Mouse (Mus musculus): ENCODE results near the gene Ppdpf. TPM values are rescaled to one million over a fixed set of nuclear protein-coding genes. Genes with fewer than 3 reads are reported as not detected.

Ppdpf gene
- polyA plus RNA-seq, 1 experiment from 2014 or later: 375 TPM

DNA sequence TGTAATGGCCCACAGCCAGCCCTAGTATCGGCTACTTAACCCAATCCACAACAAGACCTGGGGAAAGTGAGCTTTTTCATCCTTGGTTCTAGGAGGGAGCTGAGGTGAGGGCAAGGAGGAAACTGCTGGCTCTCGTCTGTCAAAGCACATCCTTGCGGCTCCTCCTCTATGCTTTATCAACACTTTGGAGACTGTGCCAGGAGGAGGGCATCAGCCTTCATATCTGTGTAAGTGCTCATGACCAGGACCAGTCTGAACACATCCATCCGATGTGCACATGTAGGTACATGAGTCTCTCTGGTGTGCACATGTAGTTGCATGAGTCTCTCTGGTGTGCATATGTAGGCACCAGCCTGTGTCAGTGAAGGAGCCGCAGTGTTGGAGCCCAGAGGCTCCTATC, 18.6 kb downstream of the Ppdpf start:
- H3K36me3 ChIP-seq: no peaks in the 10 kb centered on the region
- DNase-seq (ENCODE audit: low spot score): no peak
- no peak overlapping the region for H3K4me3 ChIP-seq
- no peaks in the 10 kb centered on the region for H3K4me1 ChIP-seq
- no peaks in the 10 kb centered on the region for H3K9me3 ChIP-seq (replicated peaks)
- 91% methylated on average over 5 of the region's 5 CpGs for WGBS
- peaks cover 20% of the 10 kb centered on the region for H3K27me3 ChIP-seq (ENCODE audit: low read depth, poor library complexity, severe bottlenecking)
- H3K27ac ChIP-seq (replicated peaks): no peak overlapping the region

DNA sequence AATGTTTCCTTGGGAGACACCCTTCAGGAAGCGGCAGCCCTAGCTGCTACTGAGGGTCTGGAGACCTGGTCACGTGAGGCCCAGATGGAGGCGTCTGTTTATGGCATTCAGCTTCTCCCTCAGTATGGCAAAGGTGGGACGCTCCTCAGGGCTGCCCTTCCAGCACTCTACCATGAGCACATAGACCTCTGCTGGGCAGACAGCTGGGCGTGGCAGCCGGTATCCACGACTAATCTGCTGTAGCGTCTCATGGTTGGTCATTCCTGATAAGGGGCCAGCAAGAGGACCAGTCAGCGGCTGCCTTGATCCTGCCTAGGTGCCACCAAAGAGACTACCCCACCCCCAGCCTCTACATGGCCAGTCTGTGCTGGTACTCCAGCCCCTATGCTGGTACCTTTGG, 19.1 kb downstream of the Ppdpf start:
- 79% methylated on average over 9 of the region's 9 CpGs for WGBS
- Histone ChIP-seq H3K4me1 (no peaks in the 10 kb centered on the region), H3K9me3 (replicated peaks) (no peaks in the 10 kb centered on the region), H3K27ac (replicated peaks) (no peak overlapping the region), H3K27me3 (ENCODE audit: low read depth, poor library complexity, severe bottlenecking) (peaks cover 25% of the 10 kb centered on the region), H3K36me3 (no peaks in the 10 kb centered on the region), H3K4me3 (no peak overlapping the region)
- DNase-seq (ENCODE audit: low spot score): no peak

DNA sequence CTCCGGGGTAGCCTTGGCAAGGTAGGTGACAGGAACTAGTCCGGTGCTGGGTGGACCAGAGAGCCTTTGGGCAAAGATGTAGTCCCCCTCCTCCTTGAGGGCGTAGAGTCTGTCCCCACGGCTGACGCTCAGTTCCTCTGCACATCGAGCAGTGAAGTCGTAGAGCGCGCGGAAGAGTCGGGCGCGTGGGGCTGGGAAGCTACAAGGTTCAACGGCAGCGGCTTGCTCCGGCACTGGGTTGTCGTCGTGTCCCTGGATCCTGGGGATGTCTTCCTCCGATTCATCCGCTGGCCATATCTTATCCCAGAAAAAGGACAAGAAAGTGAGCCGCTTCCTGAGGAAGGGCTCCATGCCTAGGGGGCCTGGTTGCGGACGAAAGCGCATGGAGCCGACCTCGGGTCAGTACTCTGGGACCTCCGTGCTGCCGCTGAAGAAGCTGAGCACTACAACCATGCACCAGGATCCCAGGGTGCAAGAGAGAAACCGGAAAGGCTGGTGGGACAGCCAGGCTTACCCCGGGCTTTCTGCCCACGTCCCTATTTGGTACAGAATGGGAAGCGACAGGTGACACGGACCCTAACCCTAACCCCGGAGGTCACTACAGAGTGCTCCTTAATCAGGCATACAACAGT, 25.5 kb downstream of the Ppdpf start:
- Histone ChIP-seq H3K27me3 (ENCODE audit: low read depth, poor library complexity, severe bottlenecking) (peaks cover 65% of the 10 kb centered on the region), H3K4me3 (peak overlapping the region; percentile 48), H3K4me1 (peaks cover 18% of the 10 kb centered on the region), H3K9me3 (replicated peaks) (no peaks in the 10 kb centered on the region), H3K36me3 (no peaks in the 10 kb centered on the region), H3K27ac (replicated peaks) (no peak overlapping the region)
- WGBS: 3% methylated on average over 34 of the region's 34 CpGs
- peak; percentile 34 for DNase-seq (ENCODE audit: low spot score)

DNA sequence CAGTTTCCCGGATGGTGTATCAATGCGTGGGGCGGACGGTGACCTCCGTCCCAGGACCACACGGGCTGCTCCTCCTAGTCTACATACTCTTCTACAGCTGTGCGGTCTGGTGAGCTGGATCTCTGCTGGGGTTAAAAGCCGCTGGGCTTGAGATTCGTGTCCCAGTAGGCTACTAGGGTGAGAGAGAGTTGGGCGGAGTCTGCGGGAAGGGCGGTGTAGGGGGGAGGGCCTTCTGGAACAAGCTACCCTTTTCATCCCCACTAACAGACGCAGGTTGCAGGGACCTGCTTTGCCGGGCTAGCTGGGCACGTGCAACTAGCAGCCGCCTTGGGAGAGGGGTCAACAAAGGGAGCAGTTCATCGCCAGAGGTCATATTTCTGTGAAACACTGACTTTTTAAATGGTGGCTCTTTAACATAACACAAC, 26.0 kb downstream of the Ppdpf start, which contains the start of gene Srms:
TSS of gene Srms (minus strand) at position 165 of the 425 bp plus-strand sequence.
- peaks cover 65% of the 10 kb centered on the region for H3K27me3 ChIP-seq (ENCODE audit: low read depth, poor library complexity, severe bottlenecking)
- peaks cover 18% of the 10 kb centered on the region for H3K4me1 ChIP-seq

DNA sequence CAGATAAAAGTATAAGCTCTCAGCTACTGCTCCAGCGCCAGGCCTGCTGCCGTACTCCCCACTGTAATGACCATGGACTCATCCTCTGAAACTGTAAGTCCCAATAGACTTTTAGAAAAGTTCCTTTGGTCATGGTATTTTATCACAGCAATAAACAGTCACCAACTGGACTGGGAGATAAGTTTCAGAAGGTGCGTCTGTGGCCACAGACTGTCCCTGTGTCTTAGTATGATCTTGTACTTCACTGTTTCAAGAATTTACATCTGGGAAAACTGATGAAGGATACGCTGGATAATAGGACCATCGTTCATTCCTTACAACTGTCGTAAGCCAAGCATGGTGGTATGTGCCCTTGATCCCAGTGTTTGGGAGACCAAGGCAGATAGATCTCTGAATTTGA, 29.0 kb downstream of the Ppdpf start:
- no peak for DNase-seq (ENCODE audit: low spot score)
- H3K4me1 ChIP-seq: peaks cover 38% of the 10 kb centered on the region
- H3K4me3 ChIP-seq: no peak overlapping the region
- H3K27ac ChIP-seq (replicated peaks): no peak overlapping the region
- no peaks in the 10 kb centered on the region for H3K36me3 ChIP-seq
- H3K27me3 ChIP-seq (ENCODE audit: low read depth, poor library complexity, severe bottlenecking): peaks cover 61% of the 10 kb centered on the region
- no peaks in the 10 kb centered on the region for H3K9me3 ChIP-seq (replicated peaks)
- WGBS: 90% methylated on average over 6 of the region's 6 CpGs

More for the DNA sequence above, 26.0 kb downstream of the Ppdpf start, which contains the start of gene Srms:
- Histone ChIP-seq H3K27ac (replicated peaks) (no peak within 1 kb of the TSS), H3K36me3 (no peaks in the 10 kb centered on the region), H3K9me3 (replicated peaks) (no peaks in the 10 kb centered on the region), H3K4me3 (peak within 1 kb of the TSS; percentile 48)
- DNase-seq (ENCODE audit: low spot score): peak; percentile 39
- under 1% methylated on average over 17 of the region's 17 CpGs for WGBS

DNA sequence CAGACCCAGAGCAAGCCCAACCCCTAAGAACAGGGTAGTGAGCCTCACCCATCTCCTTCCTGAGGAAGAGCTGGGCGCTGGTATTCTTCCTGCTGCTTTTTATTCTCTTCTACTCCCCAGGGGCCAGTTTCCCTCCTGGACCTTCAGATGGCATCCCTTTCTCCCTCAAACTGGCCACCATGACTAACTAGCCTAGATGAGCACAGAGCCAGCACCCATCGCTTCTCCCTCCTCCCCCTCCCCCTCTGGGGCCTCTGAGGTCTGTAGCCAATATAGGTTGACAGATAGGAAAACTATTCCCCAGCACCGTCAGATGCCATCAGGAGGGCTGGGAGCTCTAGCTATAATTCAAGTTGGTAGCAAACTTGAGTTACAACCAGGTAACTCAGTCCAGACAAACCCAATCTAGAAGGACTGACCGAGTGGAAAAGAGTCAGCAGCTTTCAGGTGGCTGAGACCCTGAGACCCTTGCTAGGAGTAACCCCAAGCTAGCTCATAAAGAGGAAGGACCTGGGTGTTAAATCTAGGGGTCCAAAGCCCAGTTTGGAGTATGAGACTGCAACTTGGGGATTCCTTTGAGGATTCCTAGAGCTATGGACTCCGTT, 31.9 kb downstream of the Ppdpf start:
- no peak overlapping the region for H3K4me3 ChIP-seq
- WGBS: 67% methylated on average over 5 of the region's 5 CpGs
- H3K9me3 ChIP-seq (replicated peaks): no peaks in the 10 kb centered on the region
- no peak overlapping the region for H3K27ac ChIP-seq (replicated peaks)
- H3K27me3 ChIP-seq (ENCODE audit: low read depth, poor library complexity, severe bottlenecking): peaks cover 40% of the 10 kb centered on the region
- peaks cover 19% of the 10 kb centered on the region for H3K4me1 ChIP-seq
- DNase-seq (ENCODE audit: low spot score): no peak
- no peaks in the 10 kb centered on the region for H3K36me3 ChIP-seq

DNA sequence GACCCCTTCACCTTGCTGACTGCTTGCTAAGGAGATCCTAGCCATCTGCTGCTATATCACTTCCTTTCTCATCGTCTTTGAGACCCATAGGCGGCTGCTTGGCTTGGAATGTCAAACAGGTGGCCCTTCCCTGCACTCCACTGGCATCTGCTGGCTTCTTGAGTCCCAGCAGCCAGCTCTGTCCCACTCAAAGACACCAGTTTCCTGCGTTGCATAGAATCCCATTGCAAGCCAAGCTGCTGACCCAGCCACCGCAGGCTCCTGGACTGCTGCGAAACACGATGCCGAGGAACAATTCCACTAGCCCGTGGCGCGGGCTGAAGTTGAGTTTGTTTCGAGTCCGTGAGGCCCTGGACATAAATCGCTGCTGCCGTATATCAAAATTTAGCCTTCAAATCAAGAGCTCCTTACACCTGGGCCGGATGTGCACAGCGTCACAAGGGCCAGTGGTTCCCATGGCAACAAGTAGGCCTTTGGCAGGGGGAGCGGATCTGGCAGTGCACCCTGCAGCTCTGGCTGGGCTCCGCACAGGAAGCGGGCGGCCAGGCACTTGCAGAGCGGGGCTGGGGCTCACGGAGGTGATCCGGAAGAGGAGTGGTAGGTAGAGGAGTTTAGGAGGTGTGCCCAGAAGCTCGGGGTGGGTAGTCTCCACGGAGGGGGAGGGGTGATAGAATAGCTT, 32.6 kb downstream of the Ppdpf start, which contains the start of gene Fndc11:
TSS of gene Fndc11 (plus strand) at position 476 of the 679 bp plus-strand sequence.
- peak; percentile 74 for DNase-seq (ENCODE audit: low spot score)
- H3K27me3 ChIP-seq (ENCODE audit: low read depth, poor library complexity, severe bottlenecking): peaks cover 33% of the 10 kb centered on the region
- no peaks in the 10 kb centered on the region for H3K36me3 ChIP-seq
- H3K4me3 ChIP-seq: peak within 1 kb of the TSS; percentile 53
- WGBS: 6% methylated on average over 25 of the region's 25 CpGs
- peaks cover 19% of the 10 kb centered on the region for H3K4me1 ChIP-seq
- peak within 1 kb of the TSS; percentile 77 for H3K27ac ChIP-seq (replicated peaks)
- no peaks in the 10 kb centered on the region for H3K9me3 ChIP-seq (replicated peaks)

DNA sequence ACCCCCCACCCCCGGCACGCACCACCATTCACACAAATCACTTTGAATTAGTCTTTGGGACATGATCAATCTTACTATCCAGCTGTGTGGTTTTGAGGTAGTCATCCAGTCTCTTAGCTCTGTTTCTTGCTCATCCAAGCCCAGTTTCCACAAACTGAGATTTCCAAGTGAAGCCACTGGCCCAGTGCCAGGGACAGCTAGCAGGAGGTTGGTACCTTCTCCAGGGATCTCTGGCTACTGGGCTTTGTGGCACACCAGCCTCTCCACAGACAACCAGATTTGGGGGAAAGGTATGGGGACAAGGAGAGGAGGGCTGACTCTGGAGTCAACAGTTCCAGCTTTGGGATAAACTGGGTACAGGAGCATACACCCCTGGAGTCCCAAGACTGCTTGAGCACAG, 33.3 kb downstream of the Ppdpf start:
- peaks cover 28% of the 10 kb centered on the region for H3K27me3 ChIP-seq (ENCODE audit: low read depth, poor library complexity, severe bottlenecking)
- peak overlapping the region; percentile 77 for H3K27ac ChIP-seq (replicated peaks)
- H3K4me3 ChIP-seq: peak overlapping the region; percentile 53
- H3K36me3 ChIP-seq: no peaks in the 10 kb centered on the region
- 59% methylated on average over 2 of the region's 2 CpGs for WGBS
- H3K4me1 ChIP-seq: peaks cover 19% of the 10 kb centered on the region
- no peak for DNase-seq (ENCODE audit: low spot score)
- H3K9me3 ChIP-seq (replicated peaks): no peaks in the 10 kb centered on the region

DNA sequence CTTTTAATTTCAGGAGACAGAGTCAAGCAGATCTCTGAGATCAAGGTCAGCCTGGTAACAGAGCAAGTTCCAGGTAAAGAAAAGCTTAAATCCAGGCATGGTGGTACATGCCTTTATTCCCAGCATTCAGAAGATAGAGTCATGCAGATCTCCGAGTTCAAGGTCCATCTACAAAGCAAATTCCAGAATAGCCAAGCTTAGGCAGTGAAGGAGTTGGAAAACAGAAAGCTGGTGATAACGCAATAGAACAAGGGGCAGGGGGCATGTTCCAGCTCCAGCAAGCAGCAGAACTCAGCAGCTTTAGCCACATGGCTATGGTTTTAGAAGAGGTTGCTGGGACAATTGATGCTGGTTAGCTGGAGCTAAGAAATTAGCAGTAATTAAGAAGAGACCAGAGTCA, 37.9 kb downstream of the Ppdpf start:
- Histone ChIP-seq H3K27me3 (ENCODE audit: low read depth, poor library complexity, severe bottlenecking) (peaks cover 16% of the 10 kb centered on the region; the same call in 1 of the 2 replicates), H3K36me3 (no peaks in the 10 kb centered on the region), H3K4me1 (peaks cover 8% of the 10 kb centered on the region), H3K27ac (replicated peaks) (no peak overlapping the region), H3K9me3 (replicated peaks) (no peaks in the 10 kb centered on the region), H3K4me3 (no peak overlapping the region)
- 89% methylated on average over 2 of the region's 2 CpGs for WGBS
- DNase-seq (ENCODE audit: low spot score): no peak

DNA sequence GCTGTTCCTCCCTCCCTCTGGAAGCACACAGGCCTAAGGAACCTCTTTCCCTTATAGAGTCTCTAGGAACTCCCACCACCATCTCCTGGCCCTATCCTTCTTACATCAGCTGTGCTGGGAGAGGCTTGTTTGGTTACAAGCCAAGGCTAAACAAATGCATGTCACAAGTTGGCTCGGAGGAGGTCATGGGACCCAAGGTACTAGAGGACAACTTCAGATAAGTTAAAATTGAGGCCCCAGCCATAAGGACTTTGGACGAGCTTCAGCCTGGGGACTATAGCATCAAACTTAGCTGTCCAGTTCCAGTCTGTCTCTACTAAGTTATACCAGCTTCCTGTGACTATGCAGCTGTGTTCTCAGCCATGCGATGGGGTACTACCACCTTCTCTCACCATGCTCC, 40.1 kb downstream of the Ppdpf start:
- Histone ChIP-seq H3K4me1 (no peaks in the 10 kb centered on the region), H3K27ac (replicated peaks) (no peak overlapping the region), H3K27me3 (ENCODE audit: low read depth, poor library complexity, severe bottlenecking) (no peaks in the 10 kb centered on the region), H3K36me3 (no peaks in the 10 kb centered on the region), H3K9me3 (replicated peaks) (no peaks in the 10 kb centered on the region), H3K4me3 (no peak overlapping the region)
- no peak for DNase-seq (ENCODE audit: low spot score)
- 87% methylated on average over 3 of the region's 3 CpGs for WGBS

DNA sequence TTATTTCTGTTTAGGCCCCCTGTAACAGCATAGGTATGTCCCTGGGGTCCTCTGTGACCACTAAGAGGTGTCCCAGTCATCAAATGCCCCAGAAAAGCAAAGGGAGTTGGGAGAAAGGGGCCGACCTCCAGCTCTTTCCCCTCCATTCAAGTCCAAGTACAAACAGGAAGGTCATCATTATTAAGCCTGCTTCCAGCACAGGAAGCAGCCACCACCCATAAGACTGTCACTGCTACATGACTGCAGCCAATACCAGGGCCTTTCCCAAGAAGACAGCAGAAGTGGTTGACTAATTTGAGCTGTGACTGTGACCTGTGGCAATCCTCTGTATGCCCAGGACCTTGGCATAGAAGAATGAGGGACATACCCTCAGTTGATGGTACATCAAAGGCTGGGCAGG, 41.3 kb downstream of the Ppdpf start:
- no peaks in the 10 kb centered on the region for H3K4me1 ChIP-seq
- H3K27me3 ChIP-seq (ENCODE audit: low read depth, poor library complexity, severe bottlenecking): no peaks in the 10 kb centered on the region
- no peak for DNase-seq (ENCODE audit: low spot score)
- no peaks in the 10 kb centered on the region for H3K36me3 ChIP-seq
- no peak overlapping the region for H3K4me3 ChIP-seq
- H3K9me3 ChIP-seq (replicated peaks): no peaks in the 10 kb centered on the region
- no peak overlapping the region for H3K27ac ChIP-seq (replicated peaks)
- 74% methylated on average over 1 of the region's 1 CpGs for WGBS

DNA sequence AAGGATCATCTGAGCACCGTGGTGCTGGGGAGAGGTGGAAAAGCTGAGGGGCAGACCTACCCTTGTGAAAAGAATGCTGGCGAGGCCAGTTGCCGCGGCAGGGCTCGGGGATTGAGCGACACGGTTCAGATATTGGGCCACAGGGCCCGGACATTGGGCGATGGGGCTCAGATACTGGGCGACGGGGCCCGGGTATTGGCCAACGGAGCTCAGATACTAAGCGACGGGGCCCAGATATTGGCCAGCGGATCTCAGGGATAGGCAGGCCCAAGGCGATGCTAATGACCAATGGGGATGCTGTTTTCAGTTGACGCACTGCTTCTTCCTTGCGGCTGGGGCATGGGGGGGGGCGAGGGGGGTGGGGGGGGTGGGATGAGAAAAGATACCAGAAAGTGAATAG, 44.1 kb downstream of the Ppdpf start:
- Histone ChIP-seq H3K27ac (replicated peaks) (no peak overlapping the region), H3K36me3 (no peaks in the 10 kb centered on the region), H3K9me3 (replicated peaks) (no peaks in the 10 kb centered on the region), H3K4me1 (no peaks in the 10 kb centered on the region), H3K27me3 (ENCODE audit: low read depth, poor library complexity, severe bottlenecking) (no peaks in the 10 kb centered on the region), H3K4me3 (peak overlapping the region; percentile 4; the same call in 1 of the 2 replicates)
- no peak for DNase-seq (ENCODE audit: low spot score)
- 83% methylated on average over 20 of the region's 20 CpGs for WGBS

DNA sequence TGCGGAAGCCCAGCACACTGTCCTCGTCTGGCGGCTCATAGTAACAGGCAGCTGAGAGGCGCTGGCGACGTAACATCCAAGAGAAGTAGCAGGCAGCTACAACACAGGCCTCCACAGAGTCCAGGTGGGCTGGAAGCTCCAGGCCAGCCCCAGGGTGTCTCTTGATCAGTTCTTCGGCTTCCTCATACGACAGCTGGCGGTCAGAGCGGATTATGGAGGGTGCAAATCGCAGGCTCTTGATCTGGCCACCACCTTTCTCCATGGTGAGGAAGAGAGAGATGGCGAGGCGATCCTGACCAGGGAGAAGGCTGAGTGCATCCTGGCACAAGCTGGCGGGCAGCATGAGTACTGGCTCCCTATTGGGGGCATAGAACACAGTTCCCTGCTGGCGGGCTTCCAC, 46.4 kb downstream of the Ppdpf start:
- Histone ChIP-seq H3K27me3 (ENCODE audit: low read depth, poor library complexity, severe bottlenecking) (no peaks in the 10 kb centered on the region), H3K4me3 (no peak overlapping the region), H3K27ac (replicated peaks) (no peak overlapping the region), H3K36me3 (no peaks in the 10 kb centered on the region), H3K4me1 (0 out of 2 replicates have a peak, but pooled peaks cover 5% of the 10 kb centered on the region), H3K9me3 (replicated peaks) (no peaks in the 10 kb centered on the region)
- DNase-seq (ENCODE audit: low spot score): no peak
- WGBS: 92% methylated on average over 15 of the region's 15 CpGs

Measured in midbrain, embryonic 10.5 days (tissue).